Mouse (Mus musculus) kidney, postnatal 0 days (tissue): ENCODE results near the gene Sufu. TPM values are rescaled to one million over a fixed set of nuclear protein-coding genes. Genes with fewer than 3 reads are reported as not detected.

Experiments
- ATAC-seq: fragments of 200-750 bp; cut with Nextera tagmentation; replicated peaks from 2 replicates; pipeline ENCODE4 v1.8.0; 2017; ENCODE audit warnings: low read depth, moderate number of reproducible peaks, moderate TSS enrichment, moderate library complexity; ENCODE audit not compliant: low FRiP score
- DNase-seq: peaks from one replicate; pipeline ENCODE4 v3.0.0-alpha.2; 2016; ENCODE audit warnings: low spot score
- H3K27ac ChIP-seq: fragments of 300-500 bp; sonication (generic); 2 replicates; pipeline ENCODE4 v1.5.1; 2014; ENCODE audit warnings: mild to moderate bottlenecking
- H3K27me3 ChIP-seq: fragments of 300-500 bp; sonication (generic); 2 replicates; pipeline ENCODE4 v1.6.1; 2014; ENCODE audit warnings: low read length, mixed read lengths; ENCODE audit not compliant: insufficient read depth
- H3K36me3 ChIP-seq: fragments of 300-500 bp; sonication (generic); 2 replicates; pipeline ENCODE4 v1.6.1; 2014; ENCODE audit warnings: low read length, mixed read lengths; ENCODE audit not compliant: insufficient read depth
- H3K4me1 ChIP-seq: fragments of 300-500 bp; sonication (generic); replicated peaks from 2 replicates; pipeline ENCODE4 v1.6.1; 2014; ENCODE audit warnings: antibody characterized with exemption, low read length, mixed read lengths; ENCODE audit not compliant: insufficient read depth
- H3K4me2 ChIP-seq: fragments of 300-500 bp; sonication (generic); 2 replicates; pipeline ENCODE4 v1.6.1; 2014; ENCODE audit warnings: mild to moderate bottlenecking, low read length, moderate library complexity, mixed read lengths
- H3K4me3 ChIP-seq: fragments of 300-500 bp; sonication (generic); replicated peaks from 2 replicates; pipeline ENCODE4 v1.5.1; 2014; ENCODE audit warnings: low read depth, low read length
- H3K9ac ChIP-seq: fragments of 300-500 bp; sonication (generic); 2 replicates; pipeline ENCODE4 v1.6.1; 2014; ENCODE audit warnings: low read depth, low read length
- H3K9me3 ChIP-seq: fragments of 300-500 bp; sonication (generic); replicated peaks from 2 replicates; pipeline ENCODE4 v1.6.1; 2016; ENCODE audit warnings: low read length, inconsistent platforms, mixed read lengths
- CTCF ChIP-seq: IDR thresholded peaks from 2 replicates; pipeline ENCODE4 v1.5.1; 2016; ENCODE audit warnings: antibody characterized with exemption, low read depth, mild to moderate bottlenecking, moderate library complexity
- WGBS: fragments of 180-500 bp; shearing (Covaris S2); extraction: QIAGEN DNeasy Blood & Tissue Kit; methylation state at CpG from one replicate; pipeline ENCODE4 v1.1.7; 2014; 5-methylcytosine and 5-hydroxymethylcytosine counted together
- polyA plus RNA-seq: library from polyadenylated mRNA; unstranded; fragments of >200 nt; fragmentation: Nextera tagmentation; extraction: Ambion mirVana; gene quantifications from 2 replicates; pipeline ENCODE4 v1.2.1, GENCODE M21; 2015

Gene Sufu
- polyA plus RNA-seq, 1 experiment from 2014 or later, result 30.6 TPM

GRCm38 (mm10) chr19:46363294-46364009 is 33.2 kb upstream of the Sufu start:
- WGBS, result 79% methylated on average over 11 of the region's 11 CpGs
- ATAC-seq, result peak; percentile 52; the same call in 1 of the 2 replicates
- Histone ChIP-seq H3K27me3 (no peaks in the 10 kb centered on the region), H3K27ac (no peak overlapping the region), H3K36me3 (no peaks in the 10 kb centered on the region), H3K4me1 (no peaks in the 10 kb centered on the region), H3K9ac (no peak overlapping the region), H3K9me3 (no peaks in the 10 kb centered on the region), H3K4me2 (no peak overlapping the region), H3K4me3 (no peak overlapping the region)
- DNase-seq, result no peak
- no peak for TF ChIP-seq CTCF

DNA sequence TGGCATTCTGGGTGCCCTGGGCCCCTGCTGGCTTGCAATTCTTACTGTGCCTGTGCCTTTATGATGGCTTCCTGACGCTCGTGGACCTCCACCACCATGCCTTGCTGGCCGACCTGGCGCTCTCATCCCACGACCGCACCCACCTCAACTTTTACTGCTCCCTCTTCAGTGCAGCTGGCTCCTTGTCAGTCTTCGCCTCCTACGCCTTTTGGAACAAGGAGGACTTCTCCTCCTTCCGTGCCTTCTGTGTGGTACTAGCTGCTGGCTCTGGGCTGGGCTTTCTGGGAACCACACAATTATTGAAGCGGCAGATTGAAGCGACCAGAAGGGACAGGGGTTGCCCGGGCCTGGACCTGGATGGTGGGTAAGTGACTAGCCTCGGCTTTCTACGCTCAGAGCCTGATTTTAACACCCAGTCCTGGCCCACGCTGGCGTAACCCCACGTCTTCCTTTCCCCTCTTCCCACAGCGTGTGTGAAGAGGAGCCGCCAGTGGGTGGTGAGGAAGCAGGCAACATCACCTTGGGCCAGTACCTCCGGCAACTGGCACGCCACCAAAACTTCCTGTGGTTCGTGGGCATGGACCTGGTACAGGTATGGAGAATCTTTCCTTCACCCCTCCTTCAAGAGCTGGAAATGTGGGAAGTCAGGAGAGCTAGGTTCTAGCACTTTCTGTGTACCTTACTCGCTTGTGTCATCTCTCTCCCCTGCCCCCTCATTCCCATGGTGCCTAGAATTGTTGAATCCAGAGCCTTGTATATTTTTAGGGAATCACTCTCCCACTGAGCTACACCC is 28.7 kb upstream of the Sufu start:
- Histone ChIP-seq H3K27ac (no peak overlapping the region), H3K4me2 (no peak overlapping the region), H3K36me3 (no peaks in the 10 kb centered on the region), H3K4me1 (no peaks in the 10 kb centered on the region), H3K9ac (no peak overlapping the region), H3K4me3 (no peak overlapping the region), H3K9me3 (no peaks in the 10 kb centered on the region), H3K27me3 (no peaks in the 10 kb centered on the region)
- no peak for ATAC-seq
- DNase-seq, result no peak
- WGBS, result 72% methylated on average over 23 of the region's 23 CpGs
- TF ChIP-seq CTCF, result no peak

- Histone ChIP-seq H3K27ac (no peak overlapping the region), H3K27me3 (no peaks in the 10 kb centered on the region), H3K4me3 (no peak overlapping the region), H3K4me1 (no peaks in the 10 kb centered on the region), H3K36me3 (no peaks in the 10 kb centered on the region), H3K9ac (no peak overlapping the region), H3K4me2 (no peak overlapping the region), H3K9me3 (no peaks in the 10 kb centered on the region)
- DNase-seq (peak; percentile 84), ATAC-seq (no peak; the same call in 1 of the 2 replicates)
- WGBS, result 12% methylated on average over 4 of the region's 4 CpGs
- peak; percentile 73 for TF ChIP-seq CTCF
Observed at GRCm38 (mm10) chr19:46369204-46369603, 27.5 kb upstream of the Sufu start.

- H3K36me3 ChIP-seq, result peaks cover 25% of the 10 kb centered on the region
- no peaks in the 10 kb centered on the region for H3K4me1 ChIP-seq
- H3K27me3 ChIP-seq, result no peaks in the 10 kb centered on the region
- 51% methylated on average over 21 of the region's 21 CpGs for WGBS
- ATAC-seq (peak; percentile 22; the same call in 1 of the 2 replicates), DNase-seq (no peak)
- H3K4me3 ChIP-seq, result no peak overlapping the region
- no peak overlapping the region for H3K27ac ChIP-seq
- H3K9me3 ChIP-seq, result no peaks in the 10 kb centered on the region
- no peak for TF ChIP-seq CTCF
- H3K9ac ChIP-seq, result no peak overlapping the region
- no peak overlapping the region for H3K4me2 ChIP-seq
Observed at GRCm38 (mm10) chr19:46374477-46375088, 22.1 kb upstream of the Sufu start.

DNA sequence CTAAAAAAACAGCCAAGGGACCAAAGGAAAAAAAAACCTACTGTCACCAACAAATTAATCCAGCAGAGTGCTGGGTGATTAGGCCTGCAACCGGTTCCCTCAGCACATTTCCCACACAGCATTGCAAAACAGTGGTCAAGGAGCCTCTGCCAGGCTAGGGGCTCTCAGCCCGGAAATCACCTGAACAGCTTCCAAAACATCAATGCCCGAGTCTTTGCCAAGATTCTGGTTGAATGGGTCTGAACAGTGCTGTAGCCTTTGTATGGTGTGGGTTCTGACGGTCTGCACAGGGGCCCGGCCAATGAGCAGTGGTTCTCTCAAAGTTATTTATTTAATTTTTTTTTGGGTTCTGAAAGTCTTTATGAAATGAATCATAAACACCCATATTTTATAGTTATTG is 21.2 kb upstream of the Sufu start:
- H3K4me3 ChIP-seq, result no peak overlapping the region
- no peaks in the 10 kb centered on the region for H3K27me3 ChIP-seq
- no peak overlapping the region for H3K4me2 ChIP-seq
- peaks cover 34% of the 10 kb centered on the region for H3K36me3 ChIP-seq
- no peak overlapping the region for H3K27ac ChIP-seq
- DNase-seq (no peak), ATAC-seq (no peak)
- H3K4me1 ChIP-seq, result no peaks in the 10 kb centered on the region
- TF ChIP-seq CTCF, result no peak
- no peaks in the 10 kb centered on the region for H3K9me3 ChIP-seq
- WGBS, result 61% methylated on average over 5 of the region's 5 CpGs
- no peak overlapping the region for H3K9ac ChIP-seq

GRCm38 (mm10) chr19:46375891-46376290 is 20.8 kb upstream of the Sufu start:
- H3K4me3 ChIP-seq, result no peak overlapping the region
- H3K4me1 ChIP-seq, result no peaks in the 10 kb centered on the region
- WGBS, result 49% methylated on average over 4 of the region's 4 CpGs
- H3K4me2 ChIP-seq, result no peak overlapping the region
- ATAC-seq, result no peak
- H3K36me3 ChIP-seq, result peaks cover 38% of the 10 kb centered on the region
- H3K27me3 ChIP-seq, result no peaks in the 10 kb centered on the region
- H3K27ac ChIP-seq, result no peak overlapping the region
- no peak overlapping the region for H3K9ac ChIP-seq
- no peak for TF ChIP-seq CTCF
- H3K9me3 ChIP-seq, result no peaks in the 10 kb centered on the region
- no peak for DNase-seq
